Mouse (Mus musculus) ES-E14 (cell line): Measurements from ENCODE around the gene Col8a2.

Experiments
- CHD2 ChIP-seq: IDR thresholded peaks from 2 replicates; pipeline ENCODE4 v1.6.1; 2014; ENCODE audit warnings: mild to moderate bottlenecking, low read depth, low read length, inconsistent platforms
- HCFC1 ChIP-seq: IDR thresholded peaks from 2 replicates; pipeline ENCODE4 v1.6.1; 2012; ENCODE audit warnings: low read length, inconsistent platforms, borderline replicate concordance; ENCODE audit not compliant: insufficient read depth
- MAFK ChIP-seq: IDR thresholded peaks from 2 replicates; pipeline ENCODE4 v1.6.1; 2014; ENCODE audit warnings: mild to moderate bottlenecking, low read depth, low read length, inconsistent platforms; ENCODE audit not compliant: insufficient read depth
- ZC3H11A ChIP-seq: IDR thresholded peaks from 2 replicates; pipeline ENCODE4 v1.6.1; 2012; ENCODE audit warnings: low read depth, mild to moderate bottlenecking, inconsistent platforms, low read length, borderline replicate concordance
- ZNF384 ChIP-seq: IDR thresholded peaks from 2 replicates; pipeline ENCODE4 v1.6.1; 2012; ENCODE audit warnings: low read depth, low read length, inconsistent platforms

- TF ChIP-seq ZNF384 (no peak), ZC3H11A (no peak), MAFK (no peak), HCFC1 (no peak), CHD2 (no peak)
These were observed 856 bp downstream of the Col8a2 start for GRCm38 (mm10) chr4:126287302-126287995.
